34 mouse cellular contexts compared by ENCODE assay signal in genomic region chr16:79109516-79109915, GRCm38 (mm10). TPM values are rescaled to one million over a fixed set of nuclear protein-coding genes. Genes with fewer than 3 reads are reported as not detected.
"Had no signal": no experiment of that assay in that cellular context is flagged by ENCODE, and none has a peak within 500 bp of the region (broad histone marks: within the 10 kb centered on the region; RNA-seq: fewer than 3 reads in every experiment).

No protein-coding gene starts in this region.

- H3K27ac ChIP-seq: heart, adult 2 months; heart, embryonic 13.5 days; heart, embryonic 15.5 days; hindbrain, embryonic 13.5 days; hindbrain, embryonic 15.5 days; hindbrain, postnatal 0 days; kidney, embryonic 15.5 days; kidney, postnatal 0 days; limb, embryonic 13.5 days; limb, embryonic 15.5 days; liver, embryonic 12.5 days; liver, embryonic 14.5 days had no signal

- H3K9me3 ChIP-seq: heart, embryonic 13.5 days; heart, embryonic 15.5 days; hindbrain, embryonic 13.5 days; hindbrain, embryonic 15.5 days; kidney, embryonic 15.5 days; limb, embryonic 13.5 days; limb, embryonic 15.5 days; liver, embryonic 12.5 days had no signal

- DNase-seq: gastrocnemius, postnatal 14 days; gastrocnemius, postnatal 36 days; heart, adult 11 months; heart, adult 2 months; heart, postnatal 14 days; heart, postnatal 36 days; kidney, adult 11 months; kidney, adult 2 months; kidney, adult 9 months; kidney, postnatal 14 days; kidney, postnatal 36 days; layer of hippocampus, adult 9-11 months; layer of hippocampus, postnatal 36 days; left cerebral cortex, postnatal 4 days had no signal

- H3K36me3 ChIP-seq: heart, embryonic 13.5 days; heart, embryonic 15.5 days; hindbrain, embryonic 13.5 days; hindbrain, embryonic 15.5 days; kidney, embryonic 15.5 days; limb, embryonic 13.5 days; limb, embryonic 15.5 days; liver, embryonic 12.5 days had no signal

- ATAC-seq: hindbrain, postnatal 0 days; intestine, embryonic 16.5 days; liver, embryonic 12.5 days had no signal

- H3K4me1 ChIP-seq: heart, embryonic 13.5 days; heart, embryonic 15.5 days; hindbrain, embryonic 13.5 days; hindbrain, embryonic 15.5 days; kidney, embryonic 15.5 days; limb, embryonic 13.5 days; limb, embryonic 15.5 days; liver, embryonic 12.5 days had no signal

- H3K4me2 ChIP-seq: heart, embryonic 11.5 days; heart, embryonic 13.5 days; heart, embryonic 15.5 days; hindbrain, embryonic 13.5 days; hindbrain, embryonic 15.5 days; kidney, embryonic 15.5 days; limb, embryonic 13.5 days; limb, embryonic 15.5 days; liver, embryonic 12.5 days had no signal

- H3K27me3 ChIP-seq: heart, embryonic 13.5 days; heart, embryonic 15.5 days; hindbrain, embryonic 13.5 days; hindbrain, embryonic 15.5 days; kidney, embryonic 15.5 days; limb, embryonic 13.5 days; limb, embryonic 15.5 days; liver, embryonic 12.5 days had no signal

- H3K9ac ChIP-seq: heart, embryonic 13.5 days; heart, embryonic 15.5 days; hindbrain, embryonic 13.5 days; hindbrain, embryonic 15.5 days; kidney, embryonic 15.5 days; limb, embryonic 13.5 days; limb, embryonic 15.5 days; liver, embryonic 12.5 days; liver, embryonic 14.5 days had no signal

- H3K4me3 ChIP-seq: heart, adult 2 months; heart, embryonic 13.5 days; heart, embryonic 15.5 days; hindbrain, embryonic 13.5 days; hindbrain, embryonic 15.5 days; kidney, embryonic 15.5 days; limb, embryonic 13.5 days; limb, embryonic 15.5 days; liver, embryonic 12.5 days had no signal

RNA-seq across cellular contexts. Expression of gene Tmprss15, which starts 18.6 kb away (rescaled TPM):
- polyA plus RNA-seq: gonadal fat pad, adult 2 months; heart, adult 2 months; heart, embryonic 11.5 days; heart, embryonic 13.5 days; heart, embryonic 15.5 days; heart, postnatal 0 days; hindbrain, embryonic 11.5 days; hindbrain, embryonic 13.5 days; hindbrain, embryonic 15.5 days; hindbrain, postnatal 0 days; intestine, embryonic 14.5 days; intestine, embryonic 16.5 days; kidney, adult 2 months; kidney, embryonic 15.5 days; kidney, postnatal 0 days; large intestine, adult 2 months; limb, embryonic 13.5 days; limb, embryonic 15.5 days; liver, adult 2 months; liver, embryonic 12.5 days; liver, embryonic 14.5 days; liver, embryonic 16.5 days had no signal
